In genomic region chr4:136144126-136144926, GRCm38 (mm10) we compare ENCODE assay signal across 8 mouse cellular contexts. TPM values are rescaled to one million over a fixed set of nuclear protein-coding genes. Genes with fewer than 3 reads are reported as not detected.
DNase-seq lines count a peak whose midpoint lies in the region; ATAC-seq and TF ChIP-seq lines count a peak whose summit lies in the region.

No protein-coding gene starts in this region.

- DNase-seq in cerebellum, postnatal 25 days = peak; percentile 37 to 39
- DNase-seq in cerebellum, adult 11 months = no peak
- peak; percentile 90 for DNase-seq in kidney, postnatal 0 days (ENCODE audit: low spot score)
- peak; percentile 87 to 92 for DNase-seq in lung, postnatal 4 days
- peak; percentile 25 for DNase-seq in spleen, adult 12 weeks (ENCODE audit: low spot score)
- no peak for DNase-seq in left cerebral cortex, postnatal 4 days

- intact Hi-C loops in left cerebral cortex, postnatal 4 days (cut with DNase I) = no loop called here

- H3K27me3 ChIP-seq in embryonic facial prominence, embryonic 12.5 days = no peaks in the 10 kb centered on the region
- no peaks in the 10 kb centered on the region for H3K27me3 ChIP-seq in heart, embryonic 15.5 days
- no peaks in the 10 kb centered on the region for H3K27me3 ChIP-seq in kidney, postnatal 0 days (ENCODE audit: insufficient read depth, low read length)

- H3K9me3 ChIP-seq in embryonic facial prominence, embryonic 12.5 days = no peaks in the 10 kb centered on the region
- H3K9me3 ChIP-seq in heart, embryonic 15.5 days (replicated peaks) = no peaks in the 10 kb centered on the region
- H3K9me3 ChIP-seq in kidney, postnatal 0 days (replicated peaks; ENCODE audit: low read length) = no peaks in the 10 kb centered on the region

- peak overlapping the region; percentile 95 for H3K9ac ChIP-seq in embryonic facial prominence, embryonic 12.5 days
- peak overlapping the region; percentile 73 for H3K9ac ChIP-seq in heart, embryonic 15.5 days
- peak overlapping the region; percentile 93 for H3K9ac ChIP-seq in kidney, postnatal 0 days (ENCODE audit: low read depth, low read length)

- no peak for TF ChIP-seq CTCF in kidney, postnatal 0 days (IDR thresholded peaks at IDR 0.05; ENCODE audit: low read depth)

- peak overlapping the region; percentile 97 for H3K4me3 ChIP-seq in embryonic facial prominence, embryonic 12.5 days
- H3K4me3 ChIP-seq in heart, embryonic 15.5 days = peak overlapping the region; percentile 67
- peak overlapping the region; percentile 63 for H3K4me3 ChIP-seq in kidney, postnatal 0 days (replicated peaks; ENCODE audit: low read depth, low read length)

- peak overlapping the region; percentile 83 for H3K4me2 ChIP-seq in embryonic facial prominence, embryonic 12.5 days (replicated peaks)
- peak overlapping the region; percentile 82 for H3K4me2 ChIP-seq in heart, embryonic 15.5 days
- peak overlapping the region; percentile 56 for H3K4me2 ChIP-seq in kidney, postnatal 0 days (ENCODE audit: low read length)

- ATAC-seq in embryonic facial prominence, embryonic 12.5 days (ENCODE audit: insufficient number of reproducible peaks, insufficient read depth, low FRiP score, low TSS enrichment) = no peak
- ATAC-seq in heart, embryonic 15.5 days (replicated peaks; ENCODE audit: insufficient number of reproducible peaks, insufficient read depth, low FRiP score, low read depth) = peak; percentile 10; the same call in 1 of the 2 replicates
- no peak for ATAC-seq in kidney, postnatal 0 days (replicated peaks; ENCODE audit: low FRiP score, low read depth)

- peaks cover 57% of the 10 kb centered on the region for H3K4me1 ChIP-seq in embryonic facial prominence, embryonic 12.5 days
- H3K4me1 ChIP-seq in heart, embryonic 15.5 days (replicated peaks) = peaks cover 66% of the 10 kb centered on the region
- peaks cover 24% of the 10 kb centered on the region for H3K4me1 ChIP-seq in kidney, postnatal 0 days (replicated peaks; ENCODE audit: insufficient read depth, low read length)

- WGBS in embryonic facial prominence, embryonic 12.5 days = under 1% methylated on average over 50 of the region's 50 CpGs
- under 1% methylated on average over 50 of the region's 50 CpGs for WGBS in heart, embryonic 15.5 days
- under 1% methylated on average over 50 of the region's 50 CpGs for WGBS in kidney, postnatal 0 days

- H3K36me3 ChIP-seq in embryonic facial prominence, embryonic 12.5 days = peaks cover 3% of the 10 kb centered on the region; the same call in 1 of the 2 replicates
- H3K36me3 ChIP-seq in heart, embryonic 15.5 days = no peaks in the 10 kb centered on the region
- peaks cover 4% of the 10 kb centered on the region; the same call in 1 of the 2 replicates for H3K36me3 ChIP-seq in kidney, postnatal 0 days (ENCODE audit: insufficient read depth, low read length)

- H3K27ac ChIP-seq in embryonic facial prominence, embryonic 12.5 days = peak overlapping the region; percentile 99
- peak overlapping the region; percentile 90 for H3K27ac ChIP-seq in heart, embryonic 15.5 days
- peak overlapping the region; percentile 91 for H3K27ac ChIP-seq in kidney, postnatal 0 days

RNA-seq across cellular contexts. Expression of gene Id3, which starts 1.0 kb away (rescaled TPM):
- 612 and 623 TPM in 2 replicates for polyA plus RNA-seq in embryonic facial prominence, embryonic 12.5 days (2016; fragmentation: Nextera tagmentation; extraction: Ambion mirVana)
- polyA plus RNA-seq in heart, embryonic 15.5 days (2015; fragmentation: Nextera tagmentation; extraction: Ambion mirVana) = 261 and 294 TPM in 2 replicates
- polyA plus RNA-seq in kidney, postnatal 0 days (2015; fragmentation: Nextera tagmentation; extraction: Ambion mirVana) = 764 and 829 TPM in 2 replicates
- 10 to 100 TPM; 50.9 to 52.7 TPM for total RNA-seq in left cerebral cortex, postnatal 4 days (2021)

RNA-seq across cellular contexts. Expression of gene E2f2, which starts 27.9 kb away (rescaled TPM):
- polyA plus RNA-seq in embryonic facial prominence, embryonic 12.5 days (2016; fragmentation: Nextera tagmentation; extraction: Ambion mirVana) = 8.3 and 8.7 TPM in 2 replicates
- polyA plus RNA-seq in heart, embryonic 15.5 days (2015; fragmentation: Nextera tagmentation; extraction: Ambion mirVana) = 7.8 and 9.6 TPM in 2 replicates
- polyA plus RNA-seq in kidney, postnatal 0 days (2015; fragmentation: Nextera tagmentation; extraction: Ambion mirVana) = 3.2 and 3.8 TPM in 2 replicates
- total RNA-seq in left cerebral cortex, postnatal 4 days (2021) = 1 to 10 TPM; 1.4 to 1.5 TPM

Comparison
In these comparisons a context has a peak if more than half of its experiments do, and no peak if none do; other contexts are left out.
1. DNase-seq: peak in cerebellum, postnatal 25 days (2 of 2), kidney, postnatal 0 days (single experiment), lung, postnatal 4 days (2 of 2) and spleen, adult 12 weeks (single experiment); none in cerebellum, adult 11 months (single experiment) and left cerebral cortex, postnatal 4 days (single experiment).
2. Peak in every context shown above with its lines, with median percentiles within 50 percentile points of each other: H3K27ac ChIP-seq, H3K4me2 ChIP-seq, H3K4me3 ChIP-seq and H3K9ac ChIP-seq.